Mouse (Mus musculus): ENCODE measurements at regions not wholly inside any gene's neighbourhood (a gene's known extent, or its start where the extent isn't known, plus 50 kb on each side); places are given as distances from the start of the nearest gene placed in this dataset.

- H3K79me2 ChIP-seq (ENCODE audit: control insufficient read depth, insufficient read depth): no peaks in the 10 kb centered on the region
- H3K4me3 ChIP-seq (ENCODE audit: insufficient read depth, poor library complexity, severe bottlenecking): no peak overlapping the region
- H3K79me3 ChIP-seq (ENCODE audit: low read depth): no peaks in the 10 kb centered on the region
- H3K27me3 ChIP-seq (ENCODE audit: control insufficient read depth, insufficient read depth, insufficient read length): no peaks in the 10 kb centered on the region
- H3K36me3 ChIP-seq (ENCODE audit: control insufficient read depth, insufficient read depth): no peaks in the 10 kb centered on the region
- H3ac ChIP-seq (ENCODE audit: control insufficient read depth, insufficient read length, low read depth): no peak overlapping the region
- TF ChIP-seq CEBPB (IDR thresholded peaks at IDR 0.05; ENCODE audit: low read depth) (no peak), USF1 (IDR thresholded peaks at IDR 0.05; ENCODE audit: low read depth) (no peak), MYOG (IDR thresholded peaks at IDR 0.05; ENCODE audit: control insufficient read depth, extremely low read depth, insufficient read length) (no peak), MYOD1 (IDR thresholded peaks at IDR 0.05; ENCODE audit: control insufficient read depth, insufficient read length, low read depth) (no peak), MAX (IDR thresholded peaks at IDR 0.05) (no peak), FOSL1 (IDR thresholded peaks at IDR 0.05; ENCODE audit: insufficient read depth, low read length, poor library complexity, severe bottlenecking) (no peak), CTCF (IDR thresholded peaks at IDR 0.05; ENCODE audit: control insufficient read depth, insufficient read depth, insufficient read length) (no peak)
These were observed 182.0 kb downstream of the Med10 start for GRCm38 (mm10) chr13:69984159-69984558.

GRCm38 (mm10) chr13:69987181-69987580 is 185.0 kb downstream of the Med10 start:
- Histone ChIP-seq H3K27me3 (ENCODE audit: control insufficient read depth, insufficient read depth, insufficient read length) (no peaks in the 10 kb centered on the region), H3K4me3 (ENCODE audit: insufficient read depth, poor library complexity, severe bottlenecking) (no peak overlapping the region), H3K79me2 (ENCODE audit: control insufficient read depth, insufficient read depth) (no peaks in the 10 kb centered on the region), H3K36me3 (ENCODE audit: control insufficient read depth, insufficient read depth) (no peaks in the 10 kb centered on the region), H3K79me3 (ENCODE audit: low read depth) (no peaks in the 10 kb centered on the region), H3ac (ENCODE audit: control insufficient read depth, insufficient read length, low read depth) (no peak overlapping the region)
- no peak for TF ChIP-seq MAX (IDR thresholded peaks at IDR 0.05)
- no peak for TF ChIP-seq CTCF (IDR thresholded peaks at IDR 0.05; ENCODE audit: control insufficient read depth, insufficient read depth, insufficient read length)
- TF ChIP-seq CEBPB (IDR thresholded peaks at IDR 0.05; ENCODE audit: low read depth): no peak
- TF ChIP-seq MYOG (IDR thresholded peaks at IDR 0.05; ENCODE audit: control insufficient read depth, extremely low read depth, insufficient read length): no peak
- TF ChIP-seq FOSL1 (IDR thresholded peaks at IDR 0.05; ENCODE audit: insufficient read depth, low read length, poor library complexity, severe bottlenecking): no peak
- no peak for TF ChIP-seq USF1 (IDR thresholded peaks at IDR 0.05; ENCODE audit: low read depth)
- no peak for TF ChIP-seq MYOD1 (IDR thresholded peaks at IDR 0.05; ENCODE audit: control insufficient read depth, insufficient read length, low read depth)

GRCm38 (mm10) chr13:69988319-69988718 is 186.1 kb downstream of the Med10 start:
- Histone ChIP-seq H3K36me3 (ENCODE audit: control insufficient read depth, insufficient read depth) (no peaks in the 10 kb centered on the region), H3K4me3 (ENCODE audit: insufficient read depth, poor library complexity, severe bottlenecking) (no peak overlapping the region), H3K79me3 (ENCODE audit: low read depth) (no peaks in the 10 kb centered on the region), H3K27me3 (ENCODE audit: control insufficient read depth, insufficient read depth, insufficient read length) (no peaks in the 10 kb centered on the region), H3K79me2 (ENCODE audit: control insufficient read depth, insufficient read depth) (no peaks in the 10 kb centered on the region), H3ac (ENCODE audit: control insufficient read depth, insufficient read length, low read depth) (no peak overlapping the region)
- TF ChIP-seq MYOD1 (IDR thresholded peaks at IDR 0.05; ENCODE audit: control insufficient read depth, insufficient read length, low read depth): no peak
- no peak for TF ChIP-seq CTCF (IDR thresholded peaks at IDR 0.05; ENCODE audit: control insufficient read depth, insufficient read depth, insufficient read length)
- TF ChIP-seq FOSL1 (IDR thresholded peaks at IDR 0.05; ENCODE audit: insufficient read depth, low read length, poor library complexity, severe bottlenecking): no peak

- Histone ChIP-seq H3K4me3 (ENCODE audit: insufficient read depth, poor library complexity, severe bottlenecking) (no peak overlapping the region), H3K36me3 (ENCODE audit: control insufficient read depth, insufficient read depth) (no peaks in the 10 kb centered on the region), H3K79me3 (ENCODE audit: low read depth) (no peaks in the 10 kb centered on the region), H3ac (ENCODE audit: control insufficient read depth, insufficient read length, low read depth) (no peak overlapping the region), H3K27me3 (ENCODE audit: control insufficient read depth, insufficient read depth, insufficient read length) (no peaks in the 10 kb centered on the region), H3K79me2 (ENCODE audit: control insufficient read depth, insufficient read depth) (no peaks in the 10 kb centered on the region)
- TF ChIP-seq MAX (IDR thresholded peaks at IDR 0.05) (no peak), FOSL1 (IDR thresholded peaks at IDR 0.05; ENCODE audit: insufficient read depth, low read length, poor library complexity, severe bottlenecking) (no peak), MYOD1 (IDR thresholded peaks at IDR 0.05; ENCODE audit: control insufficient read depth, insufficient read length, low read depth) (no peak)
These were observed 189.2 kb downstream of the Med10 start for GRCm38 (mm10) chr13:69991253-69991891.

GRCm38 (mm10) chr13:69991892-69992261 is 189.7 kb downstream of the Med10 start:
- no peaks in the 10 kb centered on the region for H3K79me2 ChIP-seq (ENCODE audit: control insufficient read depth, insufficient read depth)
- TF ChIP-seq MAX (IDR thresholded peaks at IDR 0.05) (no peak), CTCF (IDR thresholded peaks at IDR 0.05; ENCODE audit: control insufficient read depth, insufficient read depth, insufficient read length) (no peak), USF1 (IDR thresholded peaks at IDR 0.05; ENCODE audit: low read depth) (no peak), FOSL1 (IDR thresholded peaks at IDR 0.05; ENCODE audit: insufficient read depth, low read length, poor library complexity, severe bottlenecking) (no peak), MYOG (IDR thresholded peaks at IDR 0.05; ENCODE audit: control insufficient read depth, extremely low read depth, insufficient read length) (no peak), CEBPB (IDR thresholded peaks at IDR 0.05; ENCODE audit: low read depth) (no peak), MYOD1 (IDR thresholded peaks at IDR 0.05; ENCODE audit: control insufficient read depth, insufficient read length, low read depth) (no peak)
- H3K36me3 ChIP-seq (ENCODE audit: control insufficient read depth, insufficient read depth): no peaks in the 10 kb centered on the region
- no peaks in the 10 kb centered on the region for H3K27me3 ChIP-seq (ENCODE audit: control insufficient read depth, insufficient read depth, insufficient read length)
- no peak overlapping the region for H3ac ChIP-seq (ENCODE audit: control insufficient read depth, insufficient read length, low read depth)
- no peak overlapping the region for H3K4me3 ChIP-seq (ENCODE audit: insufficient read depth, poor library complexity, severe bottlenecking)
- no peaks in the 10 kb centered on the region for H3K79me3 ChIP-seq (ENCODE audit: low read depth)

GRCm38 (mm10) chr13:70003591-70003990 is 201.4 kb downstream of the Med10 start:
- Histone ChIP-seq H3K79me2 (ENCODE audit: control insufficient read depth, insufficient read depth) (no peaks in the 10 kb centered on the region), H3K36me3 (ENCODE audit: control insufficient read depth, insufficient read depth) (no peaks in the 10 kb centered on the region), H3K79me3 (ENCODE audit: low read depth) (no peaks in the 10 kb centered on the region), H3ac (ENCODE audit: control insufficient read depth, insufficient read length, low read depth) (no peak overlapping the region), H3K27me3 (ENCODE audit: control insufficient read depth, insufficient read depth, insufficient read length) (no peaks in the 10 kb centered on the region), H3K4me3 (ENCODE audit: insufficient read depth, poor library complexity, severe bottlenecking) (no peak overlapping the region)
- TF ChIP-seq FOSL1 (IDR thresholded peaks at IDR 0.05; ENCODE audit: insufficient read depth, low read length, poor library complexity, severe bottlenecking) (no peak), MYOD1 (IDR thresholded peaks at IDR 0.05; ENCODE audit: control insufficient read depth, insufficient read length, low read depth) (no peak), MAX (IDR thresholded peaks at IDR 0.05) (no peak), USF1 (IDR thresholded peaks at IDR 0.05; ENCODE audit: low read depth) (no peak), CTCF (IDR thresholded peaks at IDR 0.05; ENCODE audit: control insufficient read depth, insufficient read depth, insufficient read length) (no peak), CEBPB (IDR thresholded peaks at IDR 0.05; ENCODE audit: low read depth) (no peak), MYOG (IDR thresholded peaks at IDR 0.05; ENCODE audit: control insufficient read depth, extremely low read depth, insufficient read length) (no peak)
